8 mouse cellular contexts compared by ENCODE assay signal in genomic region chr6:22280217-22280861, GRCm38 (mm10). TPM values are rescaled to one million over a fixed set of nuclear protein-coding genes. Genes with fewer than 3 reads are reported as not detected.
DNase-seq lines count a peak whose midpoint lies in the region; ATAC-seq and TF ChIP-seq lines count a peak whose summit lies in the region.

No protein-coding gene starts in this region.

- H3K79me2 ChIP-seq in C2C12 (ENCODE audit: control insufficient read depth, insufficient read depth), result no peaks in the 10 kb centered on the region

- H3ac ChIP-seq in C2C12 (ENCODE audit: control insufficient read depth, insufficient read length, low read depth), result no peak overlapping the region

- peaks cover 16% of the 10 kb centered on the region for H3K4me1 ChIP-seq in embryonic facial prominence, embryonic 13.5 days

- peak overlapping the region; percentile 52 for H3K4me2 ChIP-seq in embryonic facial prominence, embryonic 13.5 days

- peak overlapping the region; percentile 55 for H3K27ac ChIP-seq in embryonic facial prominence, embryonic 13.5 days
- H3K27ac ChIP-seq in left cerebral cortex, adult 2 months, result no peak overlapping the region

- H3K27me3 ChIP-seq in C2C12 (ENCODE audit: control insufficient read depth, insufficient read depth, insufficient read length), result no peaks in the 10 kb centered on the region
- no peaks in the 10 kb centered on the region for H3K27me3 ChIP-seq in embryonic facial prominence, embryonic 13.5 days

- WGBS in embryonic facial prominence, embryonic 13.5 days, result 15% methylated on average over 14 of the region's 14 CpGs

- peak; percentile 23 for DNase-seq in 3134 (ENCODE audit: extremely low read depth, insufficient read length, low spot score)
- peak; percentile 31 for DNase-seq in heart, postnatal 25 days (ENCODE audit: low spot score)
- DNase-seq in left cerebral cortex, adult 2 months (ENCODE audit: extremely low spot score in 1 of 2, low spot score in 2 of 2), result peak; percentile 14 to 16
- no peak for DNase-seq in spleen, postnatal 4 days (ENCODE audit: low spot score in 2 of 2)
- no peak for DNase-seq in spleen, adult 12 weeks (ENCODE audit: low spot score)

- H3K9ac ChIP-seq in embryonic facial prominence, embryonic 13.5 days, result no peak overlapping the region

- intact Hi-C loops in heart, postnatal 25 days (cut with DNase I), result no loop called here
- intact Hi-C loops in left cerebral cortex, adult 2 months (cut with DNase I), result loop anchor here (5.0 kb wide), 1 partner anchor 158 kb away; no protein-coding TSS in a partner anchor

- no peaks in the 10 kb centered on the region for H3K9me3 ChIP-seq in embryonic facial prominence, embryonic 13.5 days

- no peak overlapping the region for H3K4me3 ChIP-seq in C2C12 (ENCODE audit: insufficient read depth, poor library complexity, severe bottlenecking)
- 0 out of 2 replicates have a peak overlapping the region, but pooled peaks have one; percentile 5 for H3K4me3 ChIP-seq in embryonic facial prominence, embryonic 13.5 days
- H3K4me3 ChIP-seq in left cerebral cortex, adult 2 months, result no peak overlapping the region

- no peaks in the 10 kb centered on the region for H3K36me3 ChIP-seq in C2C12 (ENCODE audit: control insufficient read depth, insufficient read depth)
- H3K36me3 ChIP-seq in embryonic facial prominence, embryonic 13.5 days, result no peaks in the 10 kb centered on the region

- H3K79me3 ChIP-seq in C2C12 (ENCODE audit: low read depth), result no peaks in the 10 kb centered on the region

- TF ChIP-seq CTCF in C2C12 (IDR thresholded peaks at IDR 0.05; ENCODE audit: control insufficient read depth, insufficient read depth, insufficient read length), result no peak
- no peak for TF ChIP-seq CTCF in left cerebral cortex, adult 2 months (IDR thresholded peaks at IDR 0.05)

- 0 out of 2 replicates have a peak, but pooled peaks have one; percentile 76 for ATAC-seq in embryonic facial prominence, embryonic 13.5 days (ENCODE audit: insufficient number of reproducible peaks, insufficient read depth, low FRiP score, low TSS enrichment, low read depth)
- ATAC-seq in megakaryocyte progenitor cell, adult 5-6 weeks (replicated peaks; ENCODE audit: poor library complexity), result peak; percentile 79

TF ChIP-seq in C2C12, 6 proteins besides CTCF, POLR2A, EP300 and RAD21:
- TF ChIP-seq FOSL1 (IDR thresholded peaks at IDR 0.05; ENCODE audit: insufficient read depth, low read length, poor library complexity, severe bottlenecking), result no peak
- peak; percentile 48 for TF ChIP-seq USF1 (IDR thresholded peaks at IDR 0.05; ENCODE audit: low read depth)
- peak; percentile 84 for TF ChIP-seq CEBPB (IDR thresholded peaks at IDR 0.05; ENCODE audit: low read depth)
- TF ChIP-seq MAX (IDR thresholded peaks at IDR 0.05), result peak; percentile 16
- TF ChIP-seq MYOD1 (IDR thresholded peaks at IDR 0.05; ENCODE audit: control insufficient read depth, insufficient read length, low read depth), result peak; percentile 47
- TF ChIP-seq MYOG (IDR thresholded peaks at IDR 0.05; ENCODE audit: control insufficient read depth, extremely low read depth, insufficient read length), result no peak

RNA-seq across cellular contexts. Expression of gene Wnt16, which starts 7.7 kb away (rescaled TPM):
- polyA plus RNA-seq in C2C12 (2012; fragmentation: generic; extraction: Trizol), result not detected
- 7.6 and 9.2 TPM in 2 replicates for polyA plus RNA-seq in embryonic facial prominence, embryonic 13.5 days (2015; fragmentation: Nextera tagmentation; extraction: Ambion mirVana)
- total RNA-seq in heart, postnatal 25 days (2021), result under 1 TPM; 0.42 to 0.75 TPM
- 1 to 10 TPM in 1 of 2 experiments, under 1 TPM in 1; 0.72 to 1.1 TPM for total RNA-seq in left cerebral cortex, adult 2 months (2021)
- not detected in 2 replicates for total RNA-seq in megakaryocyte progenitor cell, adult 5-6 weeks (2015)
- total RNA-seq in megakaryocyte progenitor cell, adult 5-6 weeks (2017), result not detected in 2 replicates

Comparison
In these comparisons a context has a peak if more than half of its experiments do, and no peak if none do; other contexts are left out.
1. DNase-seq: peak in 3134 (single experiment), heart, postnatal 25 days (single experiment) and left cerebral cortex, adult 2 months (2 of 2); none in spleen, postnatal 4 days (0 of 2) and spleen, adult 12 weeks (single experiment).